Mouse (Mus musculus): ENCODE measurements around the gene Pcif1. TPM values are rescaled to one million over a fixed set of nuclear protein-coding genes. Genes with fewer than 3 reads are reported as not detected.
"Not testable (repeated sequence)": the region's sequence is repeated elsewhere in the genome, so short reads cannot be mapped to it uniquely, and the experiment has no call there.

Gene Pcif1
- total and polyA plus RNA-seq, 2 experiments from 2014 or later = 77.2 to 94.6 TPM

DNA sequence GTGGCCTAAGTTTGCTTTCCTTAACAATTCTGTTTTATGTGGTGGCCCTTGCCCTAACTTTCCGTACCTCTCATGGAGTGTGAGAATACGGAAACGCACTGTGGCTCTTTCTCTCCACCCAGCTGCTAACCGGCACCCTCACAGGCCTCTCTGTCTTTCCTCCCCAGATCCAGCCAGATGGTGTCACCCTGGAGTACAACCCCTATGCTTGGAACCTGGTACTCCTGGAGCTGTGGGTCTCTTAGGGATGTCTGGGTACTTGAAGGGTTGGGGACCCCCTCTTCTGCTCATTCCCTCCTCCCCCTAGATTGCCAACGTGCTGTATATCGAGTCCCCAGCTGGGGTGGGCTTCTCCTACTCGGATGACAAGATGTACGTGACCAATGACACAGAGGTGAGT is 44.6 kb upstream of the Pcif1 start:
- Histone ChIP-seq H3K4me1 (ENCODE audit: insufficient read depth, low read length) (peaks cover 10% of the 10 kb centered on the region), H3K4me3 (ENCODE audit: low read depth, low read length) (peak overlapping the region; percentile 60), H3K9ac (replicated peaks; ENCODE audit: low read length, poor library complexity, severe bottlenecking) (peak overlapping the region; percentile 63; the same call in 1 of the 2 replicates), H3K27ac (ENCODE audit: low read depth, low read length) (0 out of 2 replicates have a peak overlapping the region, but pooled peaks have one; percentile 77), H3K36me3 (ENCODE audit: insufficient read depth, low read length) (peaks cover 21% of the 10 kb centered on the region), H3K4me2 (ENCODE audit: low read depth, low read length, poor library complexity, severe bottlenecking) (peak overlapping the region; percentile 99), H3K9me3 (ENCODE audit: low read length) (no peaks in the 10 kb centered on the region), H3K27me3 (ENCODE audit: insufficient read depth, low read length) (no peaks in the 10 kb centered on the region)
- WGBS = 46% methylated on average over 8 of the region's 8 CpGs
- TF ChIP-seq CTCF (IDR thresholded peaks at IDR 0.05) = peak; percentile 24
- DNase-seq (ENCODE audit: low spot score) (no peak), ATAC-seq (ENCODE audit: low FRiP score) (no peak)

DNA sequence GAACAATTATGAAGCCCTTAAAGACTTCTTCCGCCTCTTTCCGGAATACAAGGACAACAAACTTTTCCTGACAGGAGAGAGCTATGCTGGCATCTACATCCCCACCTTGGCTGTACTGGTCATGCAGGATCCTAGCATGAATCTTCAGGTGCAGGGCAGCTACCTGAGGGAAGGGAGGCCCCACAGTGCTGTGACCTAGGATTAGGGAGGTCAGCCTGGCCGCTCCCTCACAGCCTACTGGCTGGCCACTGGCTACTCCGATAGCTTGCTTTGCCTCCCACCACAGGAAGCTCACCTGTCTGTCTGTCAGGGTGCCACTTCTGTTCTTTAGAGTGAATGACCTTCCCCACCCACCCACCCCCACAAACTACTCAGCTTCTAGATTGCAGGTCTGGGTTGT is 43.9 kb upstream of the Pcif1 start:
- no peak overlapping the region for H3K27ac ChIP-seq (ENCODE audit: low read depth, low read length)
- no peak for TF ChIP-seq CTCF (IDR thresholded peaks at IDR 0.05)
- ATAC-seq (ENCODE audit: low FRiP score) = no peak
- no peaks in the 10 kb centered on the region for H3K27me3 ChIP-seq (ENCODE audit: insufficient read depth, low read length)
- no peak for DNase-seq (ENCODE audit: low spot score)
- no peak overlapping the region for H3K4me3 ChIP-seq (ENCODE audit: low read depth, low read length)
- H3K9me3 ChIP-seq (ENCODE audit: low read length) = no peaks in the 10 kb centered on the region
- H3K4me2 ChIP-seq (ENCODE audit: low read depth, low read length, poor library complexity, severe bottlenecking) = peak overlapping the region; percentile 99
- no peak overlapping the region for H3K9ac ChIP-seq (replicated peaks; ENCODE audit: low read length, poor library complexity, severe bottlenecking)
- 99% methylated on average over 4 of the region's 4 CpGs for WGBS
- peaks cover 26% of the 10 kb centered on the region for H3K36me3 ChIP-seq (ENCODE audit: insufficient read depth, low read length)
- peaks cover 10% of the 10 kb centered on the region for H3K4me1 ChIP-seq (ENCODE audit: insufficient read depth, low read length)

DNA sequence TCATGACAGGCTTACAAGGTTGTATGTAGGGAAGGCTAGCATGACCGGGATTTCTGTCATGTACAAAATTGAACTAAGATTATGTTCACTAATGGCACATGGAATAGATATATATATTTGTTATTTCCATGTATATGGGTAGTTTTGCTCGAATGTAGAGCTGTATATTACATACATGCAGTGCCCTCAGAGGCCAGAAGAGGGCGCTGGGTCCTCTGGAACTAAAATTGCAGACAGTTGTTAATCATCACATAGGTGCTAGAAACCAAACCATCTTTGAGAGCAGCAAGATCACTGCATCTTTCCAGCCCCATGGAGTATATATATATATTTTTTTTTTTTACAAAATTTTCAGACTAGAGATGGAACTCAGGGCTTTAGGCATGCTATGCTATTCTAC is 33.3 kb upstream of the Pcif1 start:
- ATAC-seq (ENCODE audit: low FRiP score) (no peak), DNase-seq (ENCODE audit: low spot score) (no peak)
- Histone ChIP-seq H3K4me3 (ENCODE audit: low read depth, low read length) (no peak overlapping the region), H3K27me3 (ENCODE audit: insufficient read depth, low read length) (no peaks in the 10 kb centered on the region), H3K9me3 (ENCODE audit: low read length) (no peaks in the 10 kb centered on the region), H3K36me3 (ENCODE audit: insufficient read depth, low read length) (no peaks in the 10 kb centered on the region), H3K27ac (ENCODE audit: low read depth, low read length) (no peak overlapping the region), H3K4me2 (ENCODE audit: low read depth, low read length, poor library complexity, severe bottlenecking) (no peak overlapping the region), H3K9ac (replicated peaks; ENCODE audit: low read length, poor library complexity, severe bottlenecking) (no peak overlapping the region), H3K4me1 (ENCODE audit: insufficient read depth, low read length) (no peaks in the 10 kb centered on the region)
- WGBS = 56% methylated on average over 3 of the region's 3 CpGs
- peak; percentile 55 for TF ChIP-seq CTCF (IDR thresholded peaks at IDR 0.05)

DNA sequence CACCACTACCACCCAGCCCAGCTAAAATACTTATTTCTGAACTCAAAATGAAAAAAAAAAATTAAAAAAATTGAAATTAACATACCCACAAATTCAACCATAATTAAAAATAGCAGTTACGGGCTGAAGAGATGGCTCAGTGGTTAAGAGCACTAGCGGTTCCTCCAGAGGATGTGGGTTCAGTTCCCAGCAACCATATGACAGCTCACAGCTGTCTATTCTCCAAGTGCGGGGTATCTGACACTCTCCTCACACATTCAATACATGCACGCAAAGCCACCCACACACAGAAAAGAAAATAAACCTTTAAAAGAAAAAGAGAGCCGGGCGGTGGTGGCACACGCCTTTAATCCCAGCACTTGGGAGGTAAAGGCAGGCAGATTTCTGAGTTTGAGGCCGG is 29.0 kb upstream of the Pcif1 start:
- Histone ChIP-seq H3K27ac (ENCODE audit: low read depth, low read length) (no peak overlapping the region), H3K4me2 (ENCODE audit: low read depth, low read length, poor library complexity, severe bottlenecking) (no peak overlapping the region), H3K4me1 (ENCODE audit: insufficient read depth, low read length) (no peaks in the 10 kb centered on the region), H3K9me3 (ENCODE audit: low read length) (no peaks in the 10 kb centered on the region), H3K9ac (replicated peaks; ENCODE audit: low read length, poor library complexity, severe bottlenecking) (no peak overlapping the region), H3K36me3 (ENCODE audit: insufficient read depth, low read length) (no peaks in the 10 kb centered on the region), H3K4me3 (ENCODE audit: low read depth, low read length) (no peak overlapping the region), H3K27me3 (ENCODE audit: insufficient read depth, low read length) (no peaks in the 10 kb centered on the region)
- no peak for ATAC-seq (ENCODE audit: low FRiP score)
- DNase-seq (ENCODE audit: low spot score) = no peak
- 87% methylated on average over 8 of the region's 8 CpGs for WGBS
- TF ChIP-seq CTCF (IDR thresholded peaks at IDR 0.05) = no peak

DNA sequence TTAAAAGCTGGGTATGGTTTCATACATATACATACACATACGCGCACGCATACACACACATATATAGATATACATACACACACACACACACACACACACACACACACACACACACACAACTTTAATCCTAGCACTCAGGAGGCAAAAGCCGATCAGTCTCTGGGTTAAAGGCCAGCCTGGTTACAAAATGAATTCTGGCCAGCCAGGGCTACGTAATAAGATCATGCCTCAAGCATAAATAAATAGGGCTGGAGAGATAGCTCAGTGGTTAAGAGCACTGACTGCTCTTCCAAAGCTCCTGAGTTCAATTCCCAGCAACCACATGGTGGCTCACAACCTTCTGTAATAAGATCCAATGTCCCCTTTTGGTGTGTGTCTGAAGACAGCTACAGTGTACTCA is 23.5 kb upstream of the Pcif1 start:
- DNase-seq (ENCODE audit: low spot score); H3K36me3 ChIP-seq (ENCODE audit: insufficient read depth, low read length); H3K4me3 ChIP-seq (ENCODE audit: low read depth, low read length); H3K9me3 ChIP-seq (ENCODE audit: low read length); H3K4me2 ChIP-seq (ENCODE audit: low read depth, low read length, poor library complexity, severe bottlenecking); H3K4me1 ChIP-seq (ENCODE audit: insufficient read depth, low read length); H3K9ac ChIP-seq (replicated peaks; ENCODE audit: low read length, poor library complexity, severe bottlenecking); H3K27ac ChIP-seq (ENCODE audit: low read depth, low read length); ATAC-seq (ENCODE audit: low FRiP score): not testable (repeated sequence)
- peaks cover 22% of the 10 kb centered on the region for H3K27me3 ChIP-seq (ENCODE audit: insufficient read depth, low read length)
- WGBS = 73% methylated on average over 5 of the region's 5 CpGs

DNA sequence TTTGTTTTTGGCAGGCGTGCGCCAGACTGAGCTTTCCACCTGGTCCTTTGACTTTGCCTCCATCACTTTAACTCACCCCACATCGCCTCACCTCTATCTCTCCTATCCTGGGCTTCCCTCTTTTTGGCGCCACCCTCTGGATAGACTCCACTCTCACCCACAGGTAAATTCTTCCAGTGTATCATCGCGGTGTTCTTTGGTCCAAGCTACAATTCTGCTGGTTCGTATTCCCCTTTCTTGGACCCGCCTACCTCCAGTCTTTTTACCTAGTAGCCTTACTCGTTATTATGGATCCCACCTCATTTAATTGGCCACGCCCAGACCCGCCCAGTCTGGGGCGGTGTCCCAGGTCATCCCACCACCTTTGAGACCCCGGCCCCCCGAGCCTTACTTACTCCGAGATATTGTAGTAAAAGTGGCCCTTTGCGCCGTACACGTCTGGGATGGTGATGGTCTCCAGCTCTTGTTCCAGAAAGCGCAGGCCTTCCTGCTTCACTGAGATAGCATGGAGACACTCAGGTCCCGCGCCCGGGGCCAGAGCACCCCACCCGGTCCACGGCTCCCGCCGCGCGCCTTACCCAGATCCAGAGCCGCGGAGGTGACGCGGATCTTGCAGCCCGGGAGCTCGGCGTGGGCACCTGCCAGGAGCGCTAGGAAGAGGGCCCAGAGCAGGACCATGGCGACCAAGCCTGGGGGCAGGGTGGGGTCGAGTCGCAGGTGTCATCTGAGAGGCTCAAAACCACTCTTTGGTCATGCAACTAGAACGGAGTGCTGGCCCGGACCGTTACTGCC is 22.6 kb upstream of the Pcif1 start:
- TF ChIP-seq CTCF (IDR thresholded peaks at IDR 0.05) = peak; percentile 52
- Histone ChIP-seq H3K9me3 (ENCODE audit: low read length) (no peaks in the 10 kb centered on the region), H3K27ac (ENCODE audit: low read depth, low read length) (no peak overlapping the region), H3K9ac (replicated peaks; ENCODE audit: low read length, poor library complexity, severe bottlenecking) (peak overlapping the region; percentile 48), H3K4me1 (ENCODE audit: insufficient read depth, low read length) (0 out of 2 replicates have a peak, but pooled peaks cover 3% of the 10 kb centered on the region), H3K36me3 (ENCODE audit: insufficient read depth, low read length) (no peaks in the 10 kb centered on the region), H3K27me3 (ENCODE audit: insufficient read depth, low read length) (peaks cover 22% of the 10 kb centered on the region), H3K4me3 (ENCODE audit: low read depth, low read length) (peak overlapping the region; percentile 46), H3K4me2 (ENCODE audit: low read depth, low read length, poor library complexity, severe bottlenecking) (peak overlapping the region; percentile 95)
- WGBS = 1% methylated on average over 42 of the region's 42 CpGs
- DNase-seq (ENCODE audit: low spot score) (peak; percentile 28), ATAC-seq (ENCODE audit: low FRiP score) (peak; percentile 10; the same call in 1 of the 2 replicates)

Measured in midbrain, postnatal 0 days (tissue).